Mouse (Mus musculus) heart, embryonic 14.5 days (tissue): Measurements from ENCODE around the gene Rgs3. TPM values are rescaled to one million over a fixed set of nuclear protein-coding genes. Genes with fewer than 3 reads are reported as not detected.
A peak's percentile ranks its signal among the peaks of the same experiment; 100 is the strongest.

Source experiments
- ATAC-seq: fragments of 200-750 bp; cut with Nextera tagmentation; 2 replicates; pipeline ENCODE4 v1.8.0; 2017; ENCODE audit warnings: low read depth, moderate TSS enrichment; ENCODE audit not compliant: insufficient number of reproducible peaks, insufficient read depth, low FRiP score
- H3K27ac ChIP-seq, 2 experiments: fragments of 200-500 bp in 1 of 2; fragments of 300-500 bp in 1 of 2; sonication (generic) in 1 of 2; replicated peaks in 1 of 2; 2 replicates each; pipeline ENCODE4 v1.5.1; 2012 to 2014; ENCODE audit warnings: low read depth in 2 of 2, low read length in 2 of 2, control low read depth in 1 of 2, mild to moderate bottlenecking in 1 of 2, mixed read lengths in 1 of 2; ENCODE audit not compliant: control insufficient read depth in 1 of 2, insufficient read depth in 1 of 2
- H3K27me3 ChIP-seq: fragments of 300-500 bp; sonication (generic); 2 replicates; pipeline ENCODE4 v1.6.1; 2014; ENCODE audit warnings: mild to moderate bottlenecking, low read length, control low read depth; ENCODE audit not compliant: control insufficient read depth, insufficient read depth
- H3K36me3 ChIP-seq: fragments of 300-500 bp; sonication (generic); 2 replicates; pipeline ENCODE4 v1.6.1; 2014; ENCODE audit warnings: mild to moderate bottlenecking, control low read depth, low read length, mixed read lengths; ENCODE audit not compliant: control insufficient read depth, insufficient read depth
- H3K4me1 ChIP-seq, 2 experiments: fragments of 200-500 bp in 1 of 2; fragments of 300-500 bp in 1 of 2; sonication (generic) in 1 of 2; 2 replicates each; pipeline ENCODE4 v1.6.1; 2012 to 2014; ENCODE audit warnings: low read length in 2 of 2, control low read depth in 1 of 2, mixed read lengths in 1 of 2; ENCODE audit not compliant: control insufficient read depth in 2 of 2, insufficient read depth in 2 of 2
- H3K4me2 ChIP-seq: fragments of 300-500 bp; sonication (generic); 2 replicates; pipeline ENCODE4 v1.6.1; 2014; ENCODE audit warnings: mild to moderate bottlenecking, low read length
- H3K4me3 ChIP-seq, 2 experiments: fragments of 200-500 bp in 1 of 2; fragments of 300-500 bp in 1 of 2; sonication (generic) in 1 of 2; 2 replicates each; pipeline ENCODE4 v1.5.1; 2012 to 2014; ENCODE audit warnings: low read length in 2 of 2, mild to moderate bottlenecking in 2 of 2, control low read depth in 1 of 2, low read depth in 1 of 2, moderate library complexity in 1 of 2; ENCODE audit not compliant: control insufficient read depth in 1 of 2, insufficient read depth in 1 of 2
- H3K9ac ChIP-seq: fragments of 300-500 bp; sonication (generic); 2 replicates; pipeline ENCODE4 v1.6.1; 2014; ENCODE audit warnings: mild to moderate bottlenecking, low read length
- H3K9me3 ChIP-seq: fragments of 300-500 bp; sonication (generic); 2 replicates; pipeline ENCODE4 v1.6.1; 2016; ENCODE audit warnings: low read length, control low read depth; ENCODE audit not compliant: control insufficient read depth
- WGBS: fragments of 180-500 bp; shearing (Covaris S2); extraction: QIAGEN DNeasy Blood & Tissue Kit; methylation state at CpG from one replicate; pipeline ENCODE4 v1.1.7; 2014; 5-methylcytosine and 5-hydroxymethylcytosine counted together
- polyA plus RNA-seq: library from polyadenylated mRNA; unstranded; fragments of >200 nt; fragmentation: Nextera tagmentation; extraction: Ambion mirVana; gene quantifications from 2 replicates; pipeline ENCODE4 v1.2.1, GENCODE M21; 2014

Rgs3 gene
- polyA plus RNA-seq, 1 experiment from 2014 or later, result 70.4 TPM

DNA sequence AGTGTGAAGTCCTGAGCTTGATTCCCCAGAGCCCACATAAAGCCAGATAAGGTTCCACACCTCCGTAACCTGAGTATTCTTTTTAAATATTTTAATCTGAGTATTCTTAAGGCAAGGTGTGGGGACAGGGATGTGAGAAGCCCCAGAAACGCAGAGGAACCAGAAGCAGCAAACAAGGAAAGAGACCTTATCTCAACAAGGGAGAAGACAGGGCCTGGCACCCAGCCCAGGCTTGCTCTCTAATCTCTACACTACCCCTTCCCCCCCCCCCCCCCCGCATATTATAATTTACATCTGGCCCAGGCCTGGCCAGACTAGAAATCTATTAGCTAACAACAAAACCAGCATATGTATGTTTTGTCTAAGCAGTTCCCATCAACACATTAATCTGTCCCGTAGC, 131.3 kb downstream of the Rgs3 start:
- ATAC-seq, result no peak
- peaks cover 38% of the 10 kb centered on the region for H3K27me3 ChIP-seq
- H3K4me1 ChIP-seq, result peaks cover 13 to 31% of the 10 kb centered on the region in 2 experiments
- H3K9ac ChIP-seq, result no peak overlapping the region
- H3K9me3 ChIP-seq, result no peaks in the 10 kb centered on the region
- no peak overlapping the region for H3K4me2 ChIP-seq
- H3K4me3 ChIP-seq, result no peak overlapping the region
- WGBS, result 33% methylated on average over 3 of the region's 4 CpGs
- peak overlapping the region in 1 of 2 experiments; percentile 16; a peak in 2 of 4 replicates for H3K27ac ChIP-seq
- peaks cover 36% of the 10 kb centered on the region for H3K36me3 ChIP-seq

DNA sequence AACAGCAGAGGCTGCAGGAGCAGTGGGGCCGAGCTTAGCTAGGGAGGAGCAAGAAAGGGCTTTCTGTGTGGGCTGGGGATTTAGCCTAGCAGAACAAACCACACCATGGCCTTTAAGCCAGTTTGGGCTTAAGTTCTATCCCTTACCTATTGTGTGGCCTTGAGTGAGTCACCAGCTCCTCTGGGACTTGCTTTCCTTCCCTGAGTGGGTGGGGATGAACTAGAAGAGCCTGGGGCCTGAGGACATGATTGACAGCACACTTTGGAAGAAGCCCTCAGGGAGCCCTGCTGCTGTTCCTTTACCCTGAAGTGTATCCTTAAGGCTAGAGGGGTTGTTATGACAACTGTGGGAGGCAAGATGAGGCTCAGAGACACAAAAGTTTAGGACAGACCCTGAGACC, 132.0 kb downstream of the Rgs3 start:
- Histone ChIP-seq H3K4me2 (no peak overlapping the region), H3K27me3 (peaks cover 32% of the 10 kb centered on the region), H3K9ac (no peak overlapping the region), H3K4me1 (peaks cover 13 to 36% of the 10 kb centered on the region in 2 experiments), H3K9me3 (no peaks in the 10 kb centered on the region), H3K27ac (peak overlapping the region in 1 of 2 experiments; percentile 31; a peak in 1 of 4 replicates), H3K36me3 (peaks cover 34% of the 10 kb centered on the region), H3K4me3 (no peak overlapping the region)
- 64% methylated on average over 1 of the region's 1 CpGs for WGBS
- no peak for ATAC-seq

DNA sequence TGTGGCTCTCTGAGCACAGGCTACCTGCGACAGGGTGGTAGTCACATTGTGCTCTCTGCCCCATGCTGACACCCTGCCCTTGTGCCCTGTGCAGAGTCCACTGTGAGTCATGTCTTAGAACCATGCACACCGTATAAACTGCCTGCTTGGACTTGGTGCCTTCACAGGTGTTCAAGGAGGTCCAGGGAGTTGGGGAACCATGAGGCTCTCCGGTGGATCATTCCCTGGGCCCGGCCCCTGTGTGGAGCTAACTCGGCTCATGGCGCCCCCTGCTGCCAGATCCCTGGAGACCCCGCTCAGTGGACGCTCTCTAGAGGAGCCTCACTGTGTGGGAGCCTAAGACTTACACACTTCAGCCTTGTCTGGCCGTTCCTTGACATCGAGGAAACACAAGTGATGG, 134.2 kb downstream of the Rgs3 start:
- 39% methylated on average over 10 of the region's 10 CpGs for whole genome bisulfite sequencing

DNA sequence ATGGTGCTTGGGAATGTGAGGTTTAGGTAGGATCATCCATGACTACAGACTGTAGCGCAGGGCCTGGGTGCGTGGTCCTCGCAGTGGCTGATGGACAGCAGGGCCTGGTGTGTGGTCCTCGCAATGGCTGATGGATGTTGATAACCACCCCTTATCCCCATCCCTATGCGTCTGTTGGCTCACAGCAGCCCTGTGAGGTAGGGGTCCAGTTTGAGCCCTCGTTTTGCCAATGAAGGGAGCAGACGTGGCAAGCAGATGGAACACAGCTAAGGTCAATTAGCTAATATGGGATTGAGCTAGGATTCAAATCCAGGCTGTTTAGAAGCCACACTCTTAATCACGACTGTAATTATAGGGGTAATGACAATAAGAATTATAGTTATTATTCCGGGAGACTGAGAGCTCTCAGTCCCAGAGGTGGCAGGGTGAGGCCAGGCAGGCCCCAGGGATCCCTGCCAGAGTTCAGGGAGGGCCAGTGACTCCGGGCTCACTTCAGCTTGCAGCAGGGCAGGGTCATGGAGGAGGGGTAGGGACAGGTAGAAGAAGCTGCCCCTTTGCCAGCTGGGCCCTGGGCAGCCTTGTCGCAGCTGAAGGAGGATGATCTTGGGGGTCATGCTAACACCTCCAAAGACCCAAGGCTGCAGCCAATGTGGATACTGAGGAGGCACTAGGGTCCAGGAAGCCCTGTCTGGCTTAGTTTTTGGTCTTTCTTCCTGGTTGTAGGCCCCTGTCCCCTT, 135.2 kb downstream of the Rgs3 start:
- peaks cover 36% of the 10 kb centered on the region for H3K36me3 ChIP-seq
- ATAC-seq, result no peak
- no peaks in the 10 kb centered on the region for H3K9me3 ChIP-seq
- peak overlapping the region; percentile 14 to 69; a peak in 2 of 4 replicates for H3K27ac ChIP-seq
- no peak overlapping the region for H3K4me2 ChIP-seq
- peaks cover 22 to 62% of the 10 kb centered on the region in 2 experiments for H3K4me1 ChIP-seq
- H3K27me3 ChIP-seq, result peaks cover 17% of the 10 kb centered on the region; the same call in 1 of the 2 replicates
- 82% methylated on average over 11 of the region's 11 CpGs for WGBS
- H3K4me3 ChIP-seq, result no peak overlapping the region
- H3K9ac ChIP-seq, result peak overlapping the region; percentile 28; the same call in 1 of the 2 replicates

More for the DNA sequence above, 134.2 kb downstream of the Rgs3 start:
- no peak overlapping the region for H3K9ac ChIP-seq
- H3K27me3 ChIP-seq, result peaks cover 17% of the 10 kb centered on the region; the same call in 1 of the 2 replicates
- no peaks in the 10 kb centered on the region for H3K9me3 ChIP-seq
- H3K36me3 ChIP-seq, result peaks cover 36% of the 10 kb centered on the region
- peaks cover 19 to 57% of the 10 kb centered on the region in 2 experiments for H3K4me1 ChIP-seq
- ATAC-seq, result no peak
- H3K4me2 ChIP-seq, result no peak overlapping the region
- no peak overlapping the region for H3K4me3 ChIP-seq
- 0 out of 4 replicates have a peak overlapping the region, but pooled peaks of 1 of the 2 experiments have one; percentile 14 for H3K27ac ChIP-seq

DNA sequence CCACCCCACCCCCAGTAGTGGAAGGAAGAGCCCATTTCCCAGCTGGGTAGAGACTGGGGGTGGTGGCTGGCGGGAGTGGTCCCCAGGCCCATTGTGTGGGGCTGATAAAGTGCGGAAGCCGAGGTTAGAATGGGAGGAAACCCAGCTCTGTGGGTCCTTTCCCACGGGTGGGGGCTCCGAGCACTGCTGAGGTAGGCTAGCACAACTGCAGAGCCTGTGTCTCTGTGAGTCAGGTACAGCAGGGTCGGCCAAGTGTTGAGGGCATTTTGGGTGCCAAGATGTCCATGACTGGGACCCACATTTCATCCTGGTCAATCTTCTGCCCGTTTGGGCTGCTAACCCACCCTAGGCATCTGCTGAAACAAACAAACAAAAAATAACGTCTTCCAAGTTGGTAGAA, 135.9 kb downstream of the Rgs3 start:
- 51% methylated on average over 8 of the region's 8 CpGs for WGBS
- peak; percentile 12; the same call in 1 of the 2 replicates for ATAC-seq
- H3K27me3 ChIP-seq, result peaks cover 17% of the 10 kb centered on the region; the same call in 1 of the 2 replicates

DNA sequence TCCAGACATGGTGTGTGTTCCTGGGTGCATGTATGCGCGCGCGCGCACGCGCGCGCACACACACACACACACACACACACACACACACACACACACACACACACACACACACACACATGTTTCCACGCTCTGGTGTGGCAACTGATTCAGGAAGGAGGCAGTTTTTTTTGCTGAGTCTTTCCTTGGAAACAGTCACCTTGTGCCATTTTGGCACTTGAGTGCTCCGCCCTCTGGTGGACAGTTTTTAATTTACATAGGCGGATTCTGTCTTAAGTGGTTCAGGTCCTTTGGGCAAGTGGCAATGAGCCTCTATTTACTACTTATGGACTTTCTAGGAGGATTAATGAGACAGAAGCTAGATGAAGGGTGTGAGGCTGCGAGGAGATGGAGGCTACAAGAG, 136.3 kb downstream of the Rgs3 start:
- Histone ChIP-seq H3K36me3 (peaks cover 43% of the 10 kb centered on the region), H3K4me3 (no peak overlapping the region), H3K27ac (peak overlapping the region; percentile 12 to 69; a peak in 3 of 4 replicates), H3K4me2 (no peak overlapping the region), H3K4me1 (peaks cover 26 to 62% of the 10 kb centered on the region in 2 experiments), H3K27me3 (peaks cover 17% of the 10 kb centered on the region; the same call in 1 of the 2 replicates), H3K9ac (no peak overlapping the region), H3K9me3 (no peaks in the 10 kb centered on the region)
- no peak for ATAC-seq
- 74% methylated on average over 12 of the region's 13 CpGs for WGBS

More for the DNA sequence above, 135.9 kb downstream of the Rgs3 start:
- H3K9ac ChIP-seq, result no peak overlapping the region
- H3K4me3 ChIP-seq, result no peak overlapping the region
- H3K4me1 ChIP-seq, result peaks cover 27 to 62% of the 10 kb centered on the region in 2 experiments
- peaks cover 39% of the 10 kb centered on the region for H3K36me3 ChIP-seq
- H3K27ac ChIP-seq, result peak overlapping the region; percentile 12 to 69
- H3K9me3 ChIP-seq, result no peaks in the 10 kb centered on the region
- no peak overlapping the region for H3K4me2 ChIP-seq

DNA sequence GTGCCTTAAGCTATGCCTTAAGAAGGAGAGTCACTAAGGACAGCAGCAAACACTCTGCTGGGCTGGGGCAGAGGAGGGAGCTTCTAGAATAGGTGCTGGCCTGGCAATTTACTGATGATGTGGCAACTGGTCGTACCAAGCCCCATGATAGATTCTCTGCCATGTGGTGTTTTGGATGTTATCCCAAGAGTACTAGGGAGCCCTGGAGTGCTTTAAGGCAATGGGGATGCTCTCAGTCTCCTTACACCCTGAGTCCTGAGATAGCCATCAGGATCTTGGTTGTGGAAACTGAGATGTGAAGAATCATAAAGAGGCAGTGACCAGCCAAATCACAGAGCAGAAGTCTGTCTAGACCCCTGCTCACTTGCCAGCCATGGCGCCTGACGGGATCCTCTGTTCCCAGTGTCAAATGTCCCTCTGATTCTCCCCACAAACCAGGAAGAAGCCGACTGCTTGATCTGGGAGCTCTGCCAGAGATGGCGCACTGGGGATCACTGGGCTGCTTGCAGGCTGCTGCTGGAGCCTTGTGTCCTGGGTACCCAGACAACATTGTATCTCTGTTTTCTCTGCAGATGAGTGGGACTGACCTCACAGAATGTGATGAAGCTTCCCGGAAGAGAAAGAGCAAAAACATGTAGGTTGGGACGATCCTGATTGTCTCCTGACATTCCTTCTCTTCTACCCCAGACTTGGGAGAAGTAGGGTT, 137.2 kb downstream of the Rgs3 start:
- no peak overlapping the region for H3K9ac ChIP-seq
- H3K4me3 ChIP-seq, result no peak overlapping the region
- H3K27me3 ChIP-seq, result peaks cover 17% of the 10 kb centered on the region; the same call in 1 of the 2 replicates
- H3K27ac ChIP-seq, result peak overlapping the region; percentile 18 to 45; a peak in 2 of 4 replicates
- no peak for ATAC-seq
- H3K9me3 ChIP-seq, result no peaks in the 10 kb centered on the region
- no peak overlapping the region for H3K4me2 ChIP-seq
- 44% methylated on average over 7 of the region's 7 CpGs for WGBS
- H3K36me3 ChIP-seq, result peaks cover 52% of the 10 kb centered on the region
- peaks cover 28 to 62% of the 10 kb centered on the region in 2 experiments for H3K4me1 ChIP-seq
